Mouse (Mus musculus) E14TG2a.4 (cell line): ENCODE data around the gene Phospho2.
A peak's percentile ranks its signal among the peaks of the same experiment; 100 is the strongest.
"Not testable (repeated sequence)": the region's sequence is repeated elsewhere in the genome, so short reads cannot be mapped to it uniquely, and the experiment has no call there.

ENCODE experiments used
- H3K27me3 ChIP-seq: 2 replicates; pipeline ENCODE4 v1.6.1; 2014; ENCODE audit warnings: low read length, control low read depth; ENCODE audit not compliant: insufficient read depth
- H3K36me3 ChIP-seq: 2 replicates; pipeline ENCODE4 v1.6.1; 2014; ENCODE audit warnings: low read length, control low read depth; ENCODE audit not compliant: insufficient read depth
- H3K4me1 ChIP-seq: replicated peaks from 2 replicates; pipeline ENCODE4 v1.6.1; 2014; ENCODE audit warnings: low read depth, low read length, control low read depth
- H3K4me3 ChIP-seq: replicated peaks from 2 replicates; pipeline ENCODE4 v1.5.1; 2014; ENCODE audit warnings: mild to moderate bottlenecking, low read length
- H3K9me3 ChIP-seq: 2 replicates; pipeline ENCODE4 v1.6.1; 2014; ENCODE audit warnings: low read length, control low read depth
- CTCF ChIP-seq: conservative IDR thresholded peaks from 2 replicates; pipeline ENCODE4 v1.5.1; 2014; ENCODE audit warnings: low read length
- NANOG ChIP-seq: IDR thresholded peaks from 2 replicates; pipeline ENCODE4 v1.6.1; 2014; ENCODE audit warnings: borderline replicate concordance, low read length, mixed read lengths
- POU5F1 ChIP-seq: IDR thresholded peaks from 2 replicates; pipeline ENCODE4 v1.6.1; 2014; ENCODE audit warnings: low read length, borderline replicate concordance

Gene Phospho2

GRCm38 (mm10) chr2:69788974-69789373 lies 449 bp upstream of the Phospho2 start:
- Histone ChIP-seq H3K4me1 (peaks cover 21% of the 10 kb centered on the region), H3K9me3 (no peaks in the 10 kb centered on the region), H3K27me3 (no peaks in the 10 kb centered on the region), H3K4me3 (peak overlapping the region; percentile 87), H3K36me3 (peaks cover 11% of the 10 kb centered on the region)
- TF ChIP-seq POU5F1 (no peak), NANOG (no peak)

- no peaks in the 10 kb centered on the region for H3K27me3 ChIP-seq
- H3K36me3 ChIP-seq = peaks cover 11% of the 10 kb centered on the region
- no peaks in the 10 kb centered on the region for H3K9me3 ChIP-seq
- TF ChIP-seq CTCF (peak; percentile 99), NANOG (no peak)
- H3K4me1 ChIP-seq = peaks cover 21% of the 10 kb centered on the region
- H3K4me3 ChIP-seq = peak overlapping the region; percentile 87
These were observed 862 bp downstream of the Phospho2 start for GRCm38 (mm10) chr2:69790285-69790684.

DNA sequence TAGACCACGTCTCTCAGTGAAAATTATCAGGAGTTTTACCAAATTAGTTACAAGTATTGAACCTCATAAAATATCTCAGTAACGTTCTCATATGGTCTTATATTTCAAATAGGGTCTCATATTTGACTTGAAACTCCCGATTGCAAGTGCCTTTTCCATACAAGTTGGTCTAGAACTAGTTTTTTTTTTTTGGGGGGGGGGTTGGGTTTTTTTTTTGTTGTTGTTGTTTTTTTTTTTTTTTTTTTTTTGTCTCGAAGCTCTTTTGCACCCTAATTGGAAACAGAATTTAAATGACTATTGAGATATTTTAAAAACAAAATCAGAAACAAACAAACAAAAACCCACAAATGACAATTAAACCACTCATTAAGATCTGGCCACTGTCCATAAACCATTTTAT lies 1.3 kb downstream of the Phospho2 start:
- no peak overlapping the region for H3K4me3 ChIP-seq
- no peaks in the 10 kb centered on the region for H3K9me3 ChIP-seq
- no peak for TF ChIP-seq NANOG
- peaks cover 21% of the 10 kb centered on the region for H3K4me1 ChIP-seq
- H3K27me3 ChIP-seq = no peaks in the 10 kb centered on the region
- H3K36me3 ChIP-seq = peaks cover 16% of the 10 kb centered on the region

DNA sequence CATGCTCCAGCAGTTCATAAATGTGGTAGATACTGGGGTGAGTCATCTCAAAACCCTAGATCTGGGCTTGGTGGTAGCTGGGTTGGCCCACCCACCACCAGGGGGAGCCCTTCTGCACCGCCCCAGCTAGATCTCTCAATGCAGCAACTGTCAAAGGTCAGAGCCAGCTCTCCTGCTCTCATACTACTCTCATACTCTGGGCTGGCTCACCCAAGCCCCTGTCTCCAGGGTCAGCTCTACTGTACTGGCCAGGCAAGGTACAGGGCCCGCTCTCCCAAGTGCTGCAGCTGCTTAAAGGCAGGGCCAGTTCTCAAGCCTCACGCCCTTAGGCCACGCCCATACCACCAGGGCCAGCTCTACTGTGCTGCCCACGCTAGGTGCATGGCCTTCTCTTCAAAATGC lies 13.5 kb downstream of the Phospho2 start:
- no peaks in the 10 kb centered on the region for H3K27me3 ChIP-seq
- peaks cover 5% of the 10 kb centered on the region; the same call in 1 of the 2 replicates for H3K9me3 ChIP-seq
- peak overlapping the region; percentile 53 for H3K4me3 ChIP-seq
- no peaks in the 10 kb centered on the region for H3K36me3 ChIP-seq
- TF ChIP-seq NANOG (no peak), CTCF (peak; percentile 93), POU5F1 (no peak)
- H3K4me1 ChIP-seq = peaks cover 13% of the 10 kb centered on the region

- TF ChIP-seq NANOG = no peak
- no peak for TF ChIP-seq POU5F1
- TF ChIP-seq CTCF = no peak
- peaks cover 13% of the 10 kb centered on the region for H3K4me1 ChIP-seq
- H3K27me3 ChIP-seq = no peaks in the 10 kb centered on the region
- H3K9me3 ChIP-seq = peaks cover 5% of the 10 kb centered on the region; the same call in 1 of the 2 replicates
- H3K36me3 ChIP-seq = no peaks in the 10 kb centered on the region
- no peak overlapping the region for H3K4me3 ChIP-seq
These were observed 14.3 kb downstream of the Phospho2 start for GRCm38 (mm10) chr2:69803756-69804155.

DNA sequence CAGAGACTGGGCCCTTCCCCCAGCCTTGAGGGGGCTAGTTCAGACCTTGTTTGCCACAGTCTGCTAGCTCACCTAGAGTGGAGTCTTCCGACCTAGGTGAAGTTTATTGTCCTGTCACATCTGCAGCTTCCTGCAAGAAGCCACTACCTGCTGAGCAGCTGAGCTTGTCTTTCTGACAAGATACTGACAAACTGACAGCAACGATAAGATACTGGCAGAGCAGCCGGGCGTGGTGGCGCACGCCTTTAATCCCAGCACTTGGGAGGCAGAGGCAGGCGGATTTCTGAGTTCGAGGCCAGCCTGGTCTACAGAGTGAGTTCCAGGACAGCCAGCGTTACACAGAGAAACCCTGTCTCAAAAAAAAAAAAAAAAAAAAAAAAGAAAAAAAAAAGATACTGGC lies 15.2 kb downstream of the Phospho2 start:
- not testable (repeated sequence) for H3K27me3 ChIP-seq, H3K4me3 ChIP-seq, H3K9me3 ChIP-seq, H3K36me3 ChIP-seq
- peaks cover 13% of the 10 kb centered on the region for H3K4me1 ChIP-seq

- Histone ChIP-seq H3K9me3 (no peaks in the 10 kb centered on the region), H3K36me3 (no peaks in the 10 kb centered on the region), H3K4me1 (peaks cover 4% of the 10 kb centered on the region; the same call in 1 of the 2 replicates), H3K4me3 (no peak overlapping the region), H3K27me3 (peaks cover 3% of the 10 kb centered on the region; the same call in 1 of the 2 replicates)
- no peak for TF ChIP-seq POU5F1
- TF ChIP-seq CTCF = no peak
- no peak for TF ChIP-seq NANOG
These were observed 20.7 kb downstream of the Phospho2 start for GRCm38 (mm10) chr2:69810169-69810568.

- H3K4me3 ChIP-seq, H3K36me3 ChIP-seq, H3K27me3 ChIP-seq, H3K4me1 ChIP-seq, H3K9me3 ChIP-seq: not testable (repeated sequence)
These were observed 21.9 kb downstream of the Phospho2 start for GRCm38 (mm10) chr2:69811349-69811748.

- Histone ChIP-seq H3K36me3 (no peaks in the 10 kb centered on the region), H3K9me3 (no peaks in the 10 kb centered on the region), H3K27me3 (peaks cover 17% of the 10 kb centered on the region), H3K4me1 (peaks cover 1% of the 10 kb centered on the region), H3K4me3 (no peak overlapping the region)
- TF ChIP-seq CTCF = no peak
- TF ChIP-seq NANOG = no peak
- no peak for TF ChIP-seq POU5F1
These were observed 27.2 kb downstream of the Phospho2 start for GRCm38 (mm10) chr2:69816575-69816974.
